Mouse (Mus musculus): ENCODE measurements at regions not wholly inside any gene's neighbourhood (a gene's known extent, or its start where the extent isn't known, plus 50 kb on each side); places are given as distances from the start of the nearest gene placed in this dataset.
"Not testable (repeated sequence)": the region's sequence is repeated elsewhere in the genome, so short reads cannot be mapped to it uniquely, and the experiment has no call there.

- DNase-seq (ENCODE audit: low read depth, low spot score): no peak
Observed at GRCm38 (mm10) chr16:76521142-76521541, 147.5 kb upstream of the Nrip1 start.

GRCm38 (mm10) chr16:76520643-76520993 is 147.0 kb upstream of the Nrip1 start:
- no peak for DNase-seq (ENCODE audit: low read depth, low spot score)

GRCm38 (mm10) chr16:76519911-76520642 is 146.4 kb upstream of the Nrip1 start:
- no peak for DNase-seq (ENCODE audit: low read depth, low spot score)

GRCm38 (mm10) chr16:76510861-76511260 is 137.2 kb upstream of the Nrip1 start:
- peak; percentile 19 for DNase-seq (ENCODE audit: low read depth, low spot score)

- no peak for DNase-seq (ENCODE audit: low read depth, low spot score)
Observed at GRCm38 (mm10) chr16:76509109-76509650, 135.6 kb upstream of the Nrip1 start.

GRCm38 (mm10) chr16:76507191-76507746 is 133.6 kb upstream of the Nrip1 start:
- DNase-seq (ENCODE audit: low read depth, low spot score): no peak

- DNase-seq (ENCODE audit: low read depth, low spot score): no peak
Observed at GRCm38 (mm10) chr16:76506240-76506639, 132.6 kb upstream of the Nrip1 start.

GRCm38 (mm10) chr16:76499686-76500400 is 126.2 kb upstream of the Nrip1 start:
- DNase-seq (ENCODE audit: low read depth, low spot score): peak; percentile 26

GRCm38 (mm10) chr16:76498233-76498632 is 124.6 kb upstream of the Nrip1 start:
- no peak for DNase-seq (ENCODE audit: low read depth, low spot score)

- no peak for DNase-seq (ENCODE audit: low read depth, low spot score)
Observed at GRCm38 (mm10) chr16:76497041-76497808, 123.6 kb upstream of the Nrip1 start.

- DNase-seq (ENCODE audit: low read depth, low spot score): no peak
Observed at GRCm38 (mm10) chr16:76483419-76483818, 109.8 kb upstream of the Nrip1 start.

- no peak for DNase-seq (ENCODE audit: low read depth, low spot score)
Observed at GRCm38 (mm10) chr16:76481966-76482365, 108.3 kb upstream of the Nrip1 start.

GRCm38 (mm10) chr16:76477474-76477873 is 103.8 kb upstream of the Nrip1 start:
- DNase-seq (ENCODE audit: low read depth, low spot score): no peak

GRCm38 (mm10) chr16:76474481-76474880 is 100.9 kb upstream of the Nrip1 start:
- no peak for DNase-seq (ENCODE audit: low read depth, low spot score)

GRCm38 (mm10) chr16:76472386-76472785 is 98.8 kb upstream of the Nrip1 start:
- no peak for DNase-seq (ENCODE audit: low read depth, low spot score)

- no peak for DNase-seq (ENCODE audit: low read depth, low spot score)
Observed at GRCm38 (mm10) chr16:76471081-76471480, 97.5 kb upstream of the Nrip1 start.

GRCm38 (mm10) chr16:76459521-76459920 is 85.9 kb upstream of the Nrip1 start:
- no peak for DNase-seq (ENCODE audit: low read depth, low spot score)

GRCm38 (mm10) chr16:76456300-76456599 is 82.6 kb upstream of the Nrip1 start:
- DNase-seq (ENCODE audit: low read depth, low spot score): not testable (repeated sequence)

- no peak for DNase-seq (ENCODE audit: low read depth, low spot score)
Observed at GRCm38 (mm10) chr16:76455499-76456299, 82.1 kb upstream of the Nrip1 start.

GRCm38 (mm10) chr16:76454741-76455465 is 81.3 kb upstream of the Nrip1 start:
- no peak for DNase-seq (ENCODE audit: low read depth, low spot score)

Data from brain, adult 2 months (tissue).